Mouse (Mus musculus) MEL (cell line): ENCODE measurements around the gene Rnf115. TPM values are rescaled to one million over a fixed set of nuclear protein-coding genes. Genes with fewer than 3 reads are reported as not detected.
A peak's percentile ranks its signal among the peaks of the same experiment; 100 is the strongest.

Experiments
- DNase-seq: peaks from one replicate; pipeline ENCODE4 v3.0.0; 2011; ENCODE audit warnings: low read depth, low spot score
- H3K27ac ChIP-seq: 2 replicates; pipeline ENCODE4 v1.5.1; 2012; ENCODE audit warnings: low read depth, mild to moderate bottlenecking, control low read depth, low read length, moderate library complexity; ENCODE audit not compliant: control insufficient read depth
- H3K27me3 ChIP-seq, 2 experiments: fragments of 150-350 bp in 1 of 2; sonication (generic) in 1 of 2; 2 replicates each; pipeline ENCODE4 v1.6.1; 2012; ENCODE audit warnings: low read length in 2 of 2, mild to moderate bottlenecking in 2 of 2, improper control_type of control experiment in 1 of 2, moderate library complexity in 1 of 2; ENCODE audit not compliant: insufficient read depth in 2 of 2, control insufficient read depth in 1 of 2
- H3K36me3 ChIP-seq, 2 experiments: 2 replicates each; pipeline ENCODE4 v1.6.1; 2012 to 2014; ENCODE audit warnings: low read length in 2 of 2, improper control_type of control experiment in 1 of 2, inconsistent platforms in 1 of 2, mild to moderate bottlenecking in 1 of 2; ENCODE audit not compliant: insufficient read depth in 2 of 2, control insufficient read depth in 1 of 2
- H3K4me1 ChIP-seq, 2 experiments: fragments of 150-350 bp in 1 of 2; sonication (generic) in 1 of 2; 2 replicates each; pipeline ENCODE4 v1.6.1; 2012; ENCODE audit warnings: low read length in 2 of 2, improper control_type of control experiment in 1 of 2, mild to moderate bottlenecking in 1 of 2; ENCODE audit not compliant: insufficient read depth in 2 of 2, control insufficient read depth in 1 of 2
- H3K4me3 ChIP-seq, 2 experiments: fragments of 150-350 bp in 1 of 2; sonication (generic) in 1 of 2; 2 replicates each; pipeline ENCODE4 v1.5.1; 2012; ENCODE audit warnings: low read depth in 2 of 2, low read length in 2 of 2, mild to moderate bottlenecking in 2 of 2, moderate library complexity in 2 of 2, control low read depth in 1 of 2, improper control_type of control experiment in 1 of 2; ENCODE audit not compliant: control insufficient read depth in 1 of 2, insufficient read depth in 1 of 2
- H3K79me2 ChIP-seq: 2 replicates; pipeline ENCODE4 v1.6.1; 2012; ENCODE audit warnings: mild to moderate bottlenecking, low read length, moderate library complexity; ENCODE audit not compliant: control insufficient read depth, poor library complexity, insufficient read depth
- H3K9ac ChIP-seq: 2 replicates; pipeline ENCODE4 v1.6.1; 2012; ENCODE audit warnings: low read depth, mild to moderate bottlenecking, control low read depth, low read length, moderate library complexity; ENCODE audit not compliant: control insufficient read depth, poor library complexity, severe bottlenecking
- H3K9me3 ChIP-seq: fragments of 150-350 bp; sonication (generic); replicated peaks from 2 replicates; pipeline ENCODE4 v1.6.1; 2012; ENCODE audit warnings: mild to moderate bottlenecking, low read length, improper control_type of control experiment, moderate library complexity; ENCODE audit not compliant: insufficient read depth
- BHLHE40 ChIP-seq: IDR thresholded peaks from 2 replicates; pipeline ENCODE4 v1.6.1; 2012; ENCODE audit warnings: low read depth, mild to moderate bottlenecking, inconsistent platforms, low read length, improper control_type of control experiment, borderline replicate concordance
- E2F4 ChIP-seq: IDR thresholded peaks from 2 replicates; pipeline ENCODE4 v1.6.1; 2011; ENCODE audit warnings: low read depth, low read length, improper control_type of control experiment, borderline replicate concordance
- EP300 ChIP-seq, 2 experiments: IDR thresholded peaks; 2 replicates each; pipeline ENCODE4 v1.6.1; 2011; ENCODE audit warnings: improper control_type of control experiment in 2 of 2, low read length in 2 of 2, low read depth in 1 of 2, mild to moderate bottlenecking in 1 of 2
- GABPA ChIP-seq: IDR thresholded peaks from 2 replicates; pipeline ENCODE4 v1.6.1; 2012; ENCODE audit warnings: low read depth, mild to moderate bottlenecking, inconsistent platforms, low read length, improper control_type of control experiment, moderate library complexity
- GATA1 ChIP-seq: IDR thresholded peaks from 2 replicates; pipeline ENCODE4 v1.6.1; 2011; ENCODE audit warnings: low read depth, low read length, improper control_type of control experiment
- JUND ChIP-seq: IDR thresholded peaks from 2 replicates; pipeline ENCODE4 v1.6.1; 2011; ENCODE audit warnings: low read depth, mild to moderate bottlenecking, improper control_type of control experiment, low read length
- MAFK ChIP-seq: IDR thresholded peaks from 2 replicates; pipeline ENCODE4 v1.6.1; 2011; ENCODE audit warnings: low read depth, mild to moderate bottlenecking, low read length, improper control_type of control experiment, borderline replicate concordance
- MAZ ChIP-seq: IDR thresholded peaks from 2 replicates; pipeline ENCODE4 v1.6.1; 2012; ENCODE audit warnings: low read depth, mild to moderate bottlenecking, inconsistent platforms, low read length, improper control_type of control experiment
- MYB ChIP-seq: IDR thresholded peaks from 2 replicates; pipeline ENCODE4 v1.6.1; 2011; ENCODE audit warnings: mild to moderate bottlenecking, low read depth, low read length, improper control_type of control experiment
- MYC ChIP-seq: IDR thresholded peaks from 2 replicates; pipeline ENCODE4 v1.6.1; 2011; ENCODE audit warnings: low read depth, mild to moderate bottlenecking, low read length, improper control_type of control experiment, moderate library complexity
- NELFE ChIP-seq: IDR thresholded peaks from 2 replicates; pipeline ENCODE4 v1.6.1; 2011; ENCODE audit warnings: low read depth, low read length, improper control_type of control experiment
- NRF1 ChIP-seq: IDR thresholded peaks from 2 replicates; pipeline ENCODE4 v1.6.1; 2014; ENCODE audit warnings: low read depth, mild to moderate bottlenecking, inconsistent platforms, low read length, improper control_type of control experiment, moderate library complexity; ENCODE audit not compliant: poor library complexity, insufficient read depth, severe bottlenecking
- POLR2A ChIP-seq, 2 experiments: IDR thresholded peaks; 2 replicates each; pipeline ENCODE4 v1.6.1; 2011 to 2012; ENCODE audit warnings: low read length in 2 of 2, mild to moderate bottlenecking in 2 of 2, control low read depth in 1 of 2, improper control_type of control experiment in 1 of 2, low read depth in 1 of 2, moderate library complexity in 1 of 2; ENCODE audit not compliant: control insufficient read depth in 1 of 2, insufficient read depth in 1 of 2, poor library complexity in 1 of 2
- POLR2AphosphoS5 ChIP-seq: IDR thresholded peaks from 2 replicates; pipeline ENCODE4 v1.6.1; 2012; ENCODE audit warnings: low read depth, borderline replicate concordance, mild to moderate bottlenecking, inconsistent platforms, low read length, moderate library complexity, mixed read lengths
- RAD21 ChIP-seq: IDR thresholded peaks from 2 replicates; pipeline ENCODE4 v1.6.1; 2011; ENCODE audit warnings: mild to moderate bottlenecking, low read depth, low read length, improper control_type of control experiment
- RCOR1 ChIP-seq: IDR thresholded peaks from 2 replicates; pipeline ENCODE4 v1.6.1; 2012; ENCODE audit warnings: low read depth, mild to moderate bottlenecking, inconsistent platforms, low read length, improper control_type of control experiment
- SMC3 ChIP-seq: IDR thresholded peaks from 2 replicates; pipeline ENCODE4 v1.6.1; 2011; ENCODE audit warnings: low read depth, low read length, improper control_type of control experiment
- TBP ChIP-seq: IDR thresholded peaks from 2 replicates; pipeline ENCODE4 v1.8.0; 2011; ENCODE audit warnings: low read depth, low read length, improper control_type of control experiment
- TCF12 ChIP-seq: IDR thresholded peaks from 2 replicates; pipeline ENCODE4 v1.6.1; 2014; ENCODE audit warnings: low read depth, mild to moderate bottlenecking, inconsistent platforms, low read length, improper control_type of control experiment, moderate library complexity
- USF1 ChIP-seq: IDR thresholded peaks from 2 replicates; pipeline ENCODE4 v1.6.1; 2014; ENCODE audit warnings: low read depth, mild to moderate bottlenecking, inconsistent platforms, low read length, improper control_type of control experiment, moderate library complexity
- ZMIZ1 ChIP-seq: IDR thresholded peaks from 2 replicates; pipeline ENCODE4 v1.6.1; 2012; ENCODE audit warnings: low read depth, mild to moderate bottlenecking, inconsistent platforms, low read length, improper control_type of control experiment, moderate library complexity
- polyA plus RNA-seq, 2 experiments: library from polyadenylated mRNA; stranded (reverse) in 1 of 2; unstranded in 1 of 2; fragments of >175 nt in 1 of 2; fragments of >200 nt in 1 of 2; gene quantifications; 2 replicates each; pipeline versions ENCODE4 v1.2.1 to v1.2.4; 2012; ENCODE audit warnings: low replicate concordance in 2 of 2, low read depth in 1 of 2; ENCODE audit not compliant: insufficient read length in 2 of 2, insufficient read depth in 1 of 2, missing spikeins in 1 of 2
- total RNA-seq: library from RNA; depleted of rRNA; stranded (reverse); fragments of 300-350 nt; gene quantifications from 2 replicates; pipeline ENCODE4 v1.2.3, GENCODE M21; 2012

The Rnf115 gene
- total and polyA plus RNA-seq, 3 experiments: 43.2 to 71.8 (median 66.1) TPM

- TF ChIP-seq BHLHE40 (peak; percentile 96), E2F4 (no peak), GABPA (peak; percentile 93; the same call in 1 of the 2 replicates)
- TF ChIP-seq, all 39 proteins: peak for 24
Observed at GRCm38 (mm10) chr3:96727343-96727827, at the start of gene Rnf115, which contains the start of gene Polr3c (continued).

GRCm38 (mm10) chr3:96678456-96678855, 49.0 kb upstream of the Rnf115 start:
- Histone ChIP-seq H3K27ac (peak overlapping the region; percentile 76), H3K4me3 (no peak overlapping the region), H3K9ac (peak overlapping the region; percentile 26; the same call in 1 of the 2 replicates), H3K79me2 (no peaks in the 10 kb centered on the region), H3K9me3 (no peaks in the 10 kb centered on the region), H3K27me3 (no peaks in the 10 kb centered on the region), H3K36me3 (peaks cover 0 to 38% of the 10 kb centered on the region in 2 experiments; a peak in 2 of 4 replicates), H3K4me1 (peaks cover 14 to 39% of the 10 kb centered on the region in 2 experiments)
- DNase-seq: peak; percentile 25
- TF ChIP-seq EP300 (IDR thresholded peaks at IDR 0.05; ENCODE audit: low read depth in 1 of 2, low read length in 2 of 2) (no peak), POLR2AphosphoS5 (no peak), MAZ (no peak), NELFE (no peak), RAD21 (no peak), MYC (no peak), JUND (no peak), E2F4 (no peak), RCOR1 (no peak), TCF12 (no peak), TBP (no peak), SMC3 (no peak), POLR2A (IDR thresholded peaks at IDR 0.05; ENCODE audit: control insufficient read depth in 1 of 2, insufficient read depth in 1 of 2, low read depth in 1 of 2, low read length in 2 of 2, poor library complexity in 1 of 2) (no peak), MAFK (no peak), MYB (no peak), ZMIZ1 (no peak), USF1 (no peak), NRF1 (no peak), GATA1 (no peak)
